In genomic region chr16:91445566-91445965, GRCm38 (mm10) we compare ENCODE assay signal across 19 mouse cellular contexts. TPM values are rescaled to one million over a fixed set of nuclear protein-coding genes. Genes with fewer than 3 reads are reported as not detected.
DNase-seq lines count a peak whose midpoint lies in the region; ATAC-seq lines count a peak whose summit lies in the region.
"Had no signal": no experiment of that assay in that cellular context is flagged by ENCODE, and none has a peak within 500 bp of the region (broad histone marks: within the 10 kb centered on the region; RNA-seq: fewer than 3 reads in every experiment).

No protein-coding gene starts in this region.

- no peaks in the 10 kb centered on the region for H3K9me3 ChIP-seq in heart, embryonic 16.5 days (replicated peaks; ENCODE audit: control insufficient read depth, low read length)
- H3K9me3 ChIP-seq in heart, embryonic 10.5 days, result no peaks in the 10 kb centered on the region
- peaks cover 3% of the 10 kb centered on the region; the same call in 1 of the 2 replicates for H3K9me3 ChIP-seq in liver, embryonic 16.5 days (replicated peaks; ENCODE audit: control insufficient read depth, low read length)
- H3K9me3 ChIP-seq: lung, embryonic 15.5 days had no signal

- ATAC-seq in heart, embryonic 16.5 days (replicated peaks; ENCODE audit: extremely low read depth, insufficient read depth, low FRiP score), result no peak
- peak; percentile 74 for ATAC-seq in CD4-positive, CD25-positive, alpha-beta regulatory T cell, adult 4 months
- ATAC-seq in liver, embryonic 16.5 days (ENCODE audit: low read depth), result no peak
- ATAC-seq: forebrain, embryonic 16.5 days had no signal

- no peak overlapping the region for H3K4me2 ChIP-seq in heart, embryonic 16.5 days (ENCODE audit: low read depth, low read length)
- H3K4me2 ChIP-seq in liver, embryonic 16.5 days (ENCODE audit: low read depth, low read length), result no peak overlapping the region
- H3K4me2 ChIP-seq: lung, embryonic 15.5 days had no signal

- H3K9ac ChIP-seq in heart, embryonic 16.5 days (ENCODE audit: low read length), result no peak overlapping the region
- no peak overlapping the region for H3K9ac ChIP-seq in liver, embryonic 16.5 days (ENCODE audit: low read depth, low read length)
- H3K9ac ChIP-seq: lung, embryonic 15.5 days had no signal

- 66% methylated on average over 5 of the region's 5 CpGs for WGBS in heart, embryonic 16.5 days
- 70% methylated on average over 5 of the region's 5 CpGs for WGBS in heart, embryonic 10.5 days
- WGBS in liver, embryonic 16.5 days (ENCODE audit: insufficient replicate concordance), result 62% methylated on average over 5 of the region's 5 CpGs

- H3K36me3 ChIP-seq in heart, embryonic 16.5 days (ENCODE audit: control insufficient read depth, insufficient read depth), result no peaks in the 10 kb centered on the region
- no peaks in the 10 kb centered on the region for H3K36me3 ChIP-seq in heart, embryonic 10.5 days
- no peaks in the 10 kb centered on the region for H3K36me3 ChIP-seq in liver, embryonic 16.5 days (ENCODE audit: control insufficient read depth, insufficient read depth)
- H3K36me3 ChIP-seq: G1E; lung, embryonic 15.5 days had no signal

- DNase-seq in heart, embryonic 10.5 days (ENCODE audit: low spot score), result no peak
- DNase-seq in thymus, postnatal 0 days (ENCODE audit: low spot score), result peak; percentile 85
- DNase-seq in lung, postnatal 10 days, result no peak
- DNase-seq in embryo, embryonic 10.5 days (ENCODE audit: low spot score), result no peak
- DNase-seq in neural tube, embryonic 10.5 days (ENCODE audit: extremely low spot score, low spot score), result no peak
- DNase-seq: adrenal gland, postnatal 14 days; cerebellum, adult 2 months; gastrocnemius, adult 2 months; heart, postnatal 36 days; layer of hippocampus, postnatal 36 days had no signal

- H3K4me1 ChIP-seq in heart, embryonic 16.5 days (ENCODE audit: control insufficient read depth, insufficient read depth, low read length), result peaks cover 19% of the 10 kb centered on the region
- peaks cover 9% of the 10 kb centered on the region for H3K4me1 ChIP-seq in heart, embryonic 10.5 days
- H3K4me1 ChIP-seq in liver, embryonic 16.5 days (ENCODE audit: control insufficient read depth, low read depth, low read length), result peaks cover 70% of the 10 kb centered on the region

- H3K27ac ChIP-seq in heart, embryonic 16.5 days (ENCODE audit: low read length), result peak overlapping the region; percentile 51; the same call in 1 of the 2 replicates
- H3K27ac ChIP-seq in heart, embryonic 10.5 days, result no peak overlapping the region
- peak overlapping the region; percentile 22; the same call in 1 of the 2 replicates for H3K27ac ChIP-seq in liver, embryonic 16.5 days (ENCODE audit: low read length)
- H3K27ac ChIP-seq: gastrocnemius, adult 2 months; lung, embryonic 15.5 days had no signal

- H3K27me3 ChIP-seq in heart, embryonic 16.5 days (ENCODE audit: control insufficient read depth, insufficient read depth, low read length), result no peaks in the 10 kb centered on the region
- H3K27me3 ChIP-seq in heart, embryonic 10.5 days (ENCODE audit: insufficient read depth, poor library complexity, severe bottlenecking), result no peaks in the 10 kb centered on the region
- H3K27me3 ChIP-seq in liver, embryonic 16.5 days (ENCODE audit: control insufficient read depth, insufficient read depth, low read depth, low read length), result no peaks in the 10 kb centered on the region
- H3K27me3 ChIP-seq: lung, embryonic 15.5 days had no signal

- H3K4me3 ChIP-seq in heart, embryonic 16.5 days (ENCODE audit: low read length), result no peak overlapping the region
- H3K4me3 ChIP-seq in heart, embryonic 10.5 days, result no peak overlapping the region
- no peak overlapping the region for H3K4me3 ChIP-seq in liver, embryonic 16.5 days (ENCODE audit: low read depth, low read length)
- H3K4me3 ChIP-seq: gastrocnemius, adult 2 months; lung, embryonic 15.5 days had no signal

RNA-seq across cellular contexts. Expression of gene Ifnar1, which starts 39.5 kb away (rescaled TPM):
- polyA plus RNA-seq in heart, embryonic 16.5 days (2015; fragmentation: Nextera tagmentation; extraction: Ambion mirVana), result 40.9 and 41.1 TPM in 2 replicates
- 43.2 and 43.9 TPM in 2 replicates for polyA plus RNA-seq in heart, embryonic 10.5 days (2016; fragmentation: Nextera tagmentation; extraction: Ambion mirVana)
- polyA plus RNA-seq in CD4-positive, CD25-positive, alpha-beta regulatory T cell, adult 4 months (2017; shearing (Covaris generic)), result 100 to 1,000 TPM in 1 of 2 experiments, 10 to 100 TPM in 1; 86.0 to 120 TPM
- polyA plus RNA-seq in liver, embryonic 16.5 days (2015; fragmentation: Nextera tagmentation; extraction: Ambion mirVana), result 21.3 and 25.0 TPM in 2 replicates
- 30.2 and 40.9 TPM in 2 replicates for polyA plus RNA-seq in thymus, postnatal 0 days (2015; fragmentation: Nextera tagmentation; extraction: Ambion mirVana)

RNA-seq across cellular contexts. Expression of gene Il10rb, which starts 39.6 kb away (rescaled TPM):
- 71.3 and 75.1 TPM in 2 replicates for polyA plus RNA-seq in heart, embryonic 16.5 days (2015; fragmentation: Nextera tagmentation; extraction: Ambion mirVana)
- polyA plus RNA-seq in heart, embryonic 10.5 days (2016; fragmentation: Nextera tagmentation; extraction: Ambion mirVana), result 29.6 and 37.0 TPM in 2 replicates
- 100 to 1,000 TPM; 131 to 143 TPM for polyA plus RNA-seq in CD4-positive, CD25-positive, alpha-beta regulatory T cell, adult 4 months (2017; shearing (Covaris generic))
- polyA plus RNA-seq in liver, embryonic 16.5 days (2015; fragmentation: Nextera tagmentation; extraction: Ambion mirVana), result 32.3 and 33.6 TPM in 2 replicates
- 42.7 and 44.1 TPM in 2 replicates for polyA plus RNA-seq in thymus, postnatal 0 days (2015; fragmentation: Nextera tagmentation; extraction: Ambion mirVana)

RNA-seq across cellular contexts. Expression of gene Gm21970, which starts 54.0 kb away (rescaled TPM):
- polyA plus RNA-seq in heart, embryonic 16.5 days (2015; fragmentation: Nextera tagmentation; extraction: Ambion mirVana), result not detected in 2 replicates
- not detected in 2 replicates for polyA plus RNA-seq in heart, embryonic 10.5 days (2016; fragmentation: Nextera tagmentation; extraction: Ambion mirVana)
- polyA plus RNA-seq in CD4-positive, CD25-positive, alpha-beta regulatory T cell, adult 4 months (2017; shearing (Covaris generic)), result not detected
- not detected in 2 replicates for polyA plus RNA-seq in liver, embryonic 16.5 days (2015; fragmentation: Nextera tagmentation; extraction: Ambion mirVana)
- polyA plus RNA-seq in thymus, postnatal 0 days (2015; fragmentation: Nextera tagmentation; extraction: Ambion mirVana), result not detected in 2 replicates
- polyA plus RNA-seq: cerebellum, adult 2 months; cortical plate, adult 2 months; forebrain, embryonic 16.5 days; G1E; kidney, embryonic 14.5 days; limb, embryonic 11.5 days; lung, embryonic 15.5 days had no signal
